Comparison of ENCODE assay signal across 8 mouse cellular contexts in genomic region chr9:78527767-78528381, GRCm38 (mm10). TPM values are rescaled to one million over a fixed set of nuclear protein-coding genes. Genes with fewer than 3 reads are reported as not detected.
DNase-seq lines count a peak whose midpoint lies in the region; ATAC-seq and TF ChIP-seq lines count a peak whose summit lies in the region.

No protein-coding gene starts in this region.

- 6% methylated on average over 16 of the region's 16 CpGs for WGBS in heart, embryonic 11.5 days (ENCODE audit: insufficient replicate concordance)
- WGBS in kidney, embryonic 15.5 days, result 2% methylated on average over 16 of the region's 16 CpGs
- 0% methylated on average over 16 of the region's 16 CpGs for WGBS in liver, adult 2 months
- 3% methylated on average over 16 of the region's 16 CpGs for WGBS in stomach, embryonic 15.5 days

- peak; percentile 71 for TF ChIP-seq CTCF in C2C12 (IDR thresholded peaks at IDR 0.05; ENCODE audit: control insufficient read depth, insufficient read depth, insufficient read length)
- peak; percentile 96 for TF ChIP-seq CTCF in liver, adult 2 months (IDR thresholded peaks at IDR 0.05; ENCODE audit: low read depth, low read length)

- TF ChIP-seq POLR2A in liver, adult 2 months (IDR thresholded peaks at IDR 0.05; ENCODE audit: extremely low read depth, insufficient read depth, low read length), result no peak

- no peaks in the 10 kb centered on the region for H3K79me2 ChIP-seq in C2C12 (ENCODE audit: control insufficient read depth, insufficient read depth)
- H3K79me2 ChIP-seq in liver, adult 2 months (ENCODE audit: control insufficient read depth, insufficient read depth, low read length), result no peaks in the 10 kb centered on the region

- peaks cover 4% of the 10 kb centered on the region for H3K36me3 ChIP-seq in C2C12 (ENCODE audit: control insufficient read depth, insufficient read depth)
- H3K36me3 ChIP-seq in heart, embryonic 11.5 days (ENCODE audit: control insufficient read depth, insufficient read depth, low read length), result no peaks in the 10 kb centered on the region
- no peaks in the 10 kb centered on the region for H3K36me3 ChIP-seq in kidney, embryonic 15.5 days
- H3K36me3 ChIP-seq in liver, adult 2 months (ENCODE audit: control insufficient read depth, insufficient read depth, low read length), result no peaks in the 10 kb centered on the region
- H3K36me3 ChIP-seq in stomach, embryonic 15.5 days, result no peaks in the 10 kb centered on the region

- H3K79me3 ChIP-seq in C2C12 (ENCODE audit: low read depth), result peaks cover 1% of the 10 kb centered on the region

- H3K27ac ChIP-seq in heart, embryonic 11.5 days (ENCODE audit: low read depth, low read length), result peak overlapping the region; percentile 79
- peak overlapping the region; percentile 91 for H3K27ac ChIP-seq in kidney, embryonic 15.5 days
- H3K27ac ChIP-seq in liver, adult 2 months (replicated peaks; ENCODE audit: insufficient read depth, low read depth, low read length), result peak overlapping the region; percentile 72
- H3K27ac ChIP-seq in stomach, embryonic 15.5 days, result peak overlapping the region; percentile 90

- peak overlapping the region; percentile 71 for H3K9ac ChIP-seq in heart, embryonic 11.5 days (ENCODE audit: low read depth, low read length)
- peak overlapping the region; percentile 41 for H3K9ac ChIP-seq in kidney, embryonic 15.5 days
- H3K9ac ChIP-seq in liver, adult 2 months (ENCODE audit: low read depth, low read length), result peak overlapping the region; percentile 57
- no peak overlapping the region for H3K9ac ChIP-seq in stomach, embryonic 15.5 days

- peaks cover 8% of the 10 kb centered on the region; the same call in 1 of the 2 replicates for H3K4me1 ChIP-seq in heart, embryonic 11.5 days (ENCODE audit: control insufficient read depth, insufficient read depth, low read length)
- peaks cover 22% of the 10 kb centered on the region for H3K4me1 ChIP-seq in kidney, embryonic 15.5 days
- H3K4me1 ChIP-seq in liver, adult 2 months (ENCODE audit: control insufficient read depth, insufficient read depth, low read length), result peaks cover 23% of the 10 kb centered on the region; the same call in 1 of the 2 replicates
- H3K4me1 ChIP-seq in stomach, embryonic 15.5 days, result no peaks in the 10 kb centered on the region; the same call in 1 of the 2 replicates

- no peaks in the 10 kb centered on the region for H3K9me3 ChIP-seq in heart, embryonic 11.5 days (replicated peaks; ENCODE audit: control insufficient read depth, low read length)
- no peaks in the 10 kb centered on the region for H3K9me3 ChIP-seq in kidney, embryonic 15.5 days (replicated peaks)
- H3K9me3 ChIP-seq in stomach, embryonic 15.5 days, result no peaks in the 10 kb centered on the region

- peak overlapping the region; percentile 67 for H3ac ChIP-seq in C2C12 (ENCODE audit: control insufficient read depth, insufficient read length, low read depth)

- H3K27me3 ChIP-seq in C2C12 (ENCODE audit: control insufficient read depth, insufficient read depth, insufficient read length), result no peaks in the 10 kb centered on the region
- H3K27me3 ChIP-seq in heart, embryonic 11.5 days (ENCODE audit: control insufficient read depth, insufficient read depth, low read length), result no peaks in the 10 kb centered on the region
- no peaks in the 10 kb centered on the region for H3K27me3 ChIP-seq in kidney, embryonic 15.5 days
- no peaks in the 10 kb centered on the region for H3K27me3 ChIP-seq in liver, adult 2 months (ENCODE audit: control insufficient read depth, insufficient read depth, low read length)
- H3K27me3 ChIP-seq in stomach, embryonic 15.5 days (replicated peaks), result no peaks in the 10 kb centered on the region

- peak; percentile 91 for ATAC-seq in erythroblast, adult 5-6 weeks (replicated peaks; ENCODE audit: low FRiP score, poor library complexity, severe bottlenecking)
- peak; percentile 62; the same call in 1 of the 2 replicates for ATAC-seq in heart, embryonic 11.5 days (replicated peaks; ENCODE audit: insufficient number of reproducible peaks, low FRiP score, low TSS enrichment)
- ATAC-seq in kidney, embryonic 15.5 days (replicated peaks; ENCODE audit: low FRiP score), result peak; percentile 47
- ATAC-seq in monocyte, adult 5-6 weeks (replicated peaks; ENCODE audit: insufficient number of reproducible peaks, low FRiP score, low TSS enrichment, poor library complexity, severe bottlenecking), result peak; percentile 73
- ATAC-seq in stomach, embryonic 15.5 days (ENCODE audit: insufficient read depth, low FRiP score, low read depth), result peak; percentile 45; the same call in 1 of the 2 replicates

- H3K4me2 ChIP-seq in heart, embryonic 11.5 days, result peak overlapping the region; percentile 77
- H3K4me2 ChIP-seq in kidney, embryonic 15.5 days, result peak overlapping the region; percentile 83
- H3K4me2 ChIP-seq in stomach, embryonic 15.5 days, result peak overlapping the region; percentile 82

- H3K4me3 ChIP-seq in C2C12 (ENCODE audit: insufficient read depth, poor library complexity, severe bottlenecking), result peak overlapping the region; percentile 25
- H3K4me3 ChIP-seq in heart, embryonic 11.5 days (ENCODE audit: low read depth, low read length), result peak overlapping the region; percentile 45
- H3K4me3 ChIP-seq in kidney, embryonic 15.5 days (replicated peaks), result peak overlapping the region; percentile 50
- H3K4me3 ChIP-seq in liver, adult 2 months (ENCODE audit: insufficient read depth, low read depth, low read length), result peak overlapping the region; percentile 39
- peak overlapping the region; percentile 49 for H3K4me3 ChIP-seq in stomach, embryonic 15.5 days (replicated peaks)

- peak; percentile 77 for DNase-seq in brain, adult 2 months (ENCODE audit: low read depth, low spot score)
- peak; percentile 84 for DNase-seq in liver, adult 2 months (ENCODE audit: extremely low read depth, low read depth, low spot score)

TF ChIP-seq in C2C12, 6 proteins besides CTCF, POLR2A, EP300 and RAD21:
- peak; percentile 63 for TF ChIP-seq MAX (IDR thresholded peaks at IDR 0.05)
- TF ChIP-seq MYOG (IDR thresholded peaks at IDR 0.05; ENCODE audit: control insufficient read depth, extremely low read depth, insufficient read length), result no peak

RNA-seq across cellular contexts. Expression of gene Eef1a1, which starts 38.9 kb away (rescaled TPM):
- 7,691 TPM for polyA plus RNA-seq in C2C12 (2012; fragmentation: generic; extraction: Trizol)
- total RNA-seq in erythroblast, adult 5-6 weeks (2015; ENCODE audit: low replicate concordance), result 3,932 and 4,159 TPM in 2 replicates
- 1,512 and 1,760 TPM in 2 replicates for total RNA-seq in erythroblast, adult 5-6 weeks (2017; ENCODE audit: low replicate concordance)
- polyA plus RNA-seq in heart, embryonic 11.5 days (2014; fragmentation: Nextera tagmentation; extraction: Ambion mirVana), result 3,731 and 3,838 TPM in 2 replicates
- 4,779 and 4,974 TPM in 2 replicates for polyA plus RNA-seq in kidney, embryonic 15.5 days (2015; fragmentation: Nextera tagmentation; extraction: Ambion mirVana)
- 7,986 and 8,406 TPM in 2 replicates for total RNA-seq in liver, adult 2 months (2014; rRNA removed)
- 2,468 and 2,707 TPM in 2 replicates for polyA plus RNA-seq in liver, adult 2 months (2012; rRNA removed)
- 6,370 to 7,055 TPM (median 6,774 TPM) in 3 replicates for total RNA-seq in monocyte, adult 5-6 weeks (2017)
- 4,240 and 4,503 TPM in 2 replicates for polyA plus RNA-seq in stomach, embryonic 15.5 days (2015; fragmentation: Nextera tagmentation; extraction: Ambion mirVana)

RNA-seq across cellular contexts. Expression of gene Slc17a5, which starts 60.0 kb away (rescaled TPM):
- 3.7 TPM for polyA plus RNA-seq in C2C12 (2012; fragmentation: generic; extraction: Trizol)
- 3.6 and 6.5 TPM in 2 replicates for total RNA-seq in erythroblast, adult 5-6 weeks (2015; ENCODE audit: low replicate concordance)
- total RNA-seq in erythroblast, adult 5-6 weeks (2017; ENCODE audit: low replicate concordance), result 1.4 TPM in 2 replicates
- 7.4 and 7.7 TPM in 2 replicates for polyA plus RNA-seq in heart, embryonic 11.5 days (2014; fragmentation: Nextera tagmentation; extraction: Ambion mirVana)
- polyA plus RNA-seq in kidney, embryonic 15.5 days (2015; fragmentation: Nextera tagmentation; extraction: Ambion mirVana), result 17.8 and 18.0 TPM in 2 replicates
- total RNA-seq in liver, adult 2 months (2014; rRNA removed), result 16.4 and 17.0 TPM in 2 replicates
- polyA plus RNA-seq in liver, adult 2 months (2012; rRNA removed), result 10.9 and 12.1 TPM in 2 replicates
- total RNA-seq in monocyte, adult 5-6 weeks (2017), result 9.0 to 13.2 TPM (median 9.8 TPM) in 3 replicates
- 17.3 and 18.8 TPM in 2 replicates for polyA plus RNA-seq in stomach, embryonic 15.5 days (2015; fragmentation: Nextera tagmentation; extraction: Ambion mirVana)

Comparison
In these comparisons a context has a peak if more than half of its experiments do, and no peak if none do; other contexts are left out.
1. Peak in every context shown above with its lines: DNase-seq, ATAC-seq, H3K4me3 ChIP-seq and H3K27ac ChIP-seq.